Mouse (Mus musculus) CD8-positive naive resting alpha-beta T cell, adult 57 days (primary cell): ENCODE data around the gene Scgb1b12. TPM values are rescaled to one million over a fixed set of nuclear protein-coding genes. Genes with fewer than 3 reads are reported as not detected.

Source experiments
- total RNA-seq: library from RNA; stranded (reverse); gene quantifications from one replicate; pipeline ENCODE4 v1.2.4, GENCODE M21; 2023

Gene Scgb1b12
- not detected for total RNA-seq

DNA sequence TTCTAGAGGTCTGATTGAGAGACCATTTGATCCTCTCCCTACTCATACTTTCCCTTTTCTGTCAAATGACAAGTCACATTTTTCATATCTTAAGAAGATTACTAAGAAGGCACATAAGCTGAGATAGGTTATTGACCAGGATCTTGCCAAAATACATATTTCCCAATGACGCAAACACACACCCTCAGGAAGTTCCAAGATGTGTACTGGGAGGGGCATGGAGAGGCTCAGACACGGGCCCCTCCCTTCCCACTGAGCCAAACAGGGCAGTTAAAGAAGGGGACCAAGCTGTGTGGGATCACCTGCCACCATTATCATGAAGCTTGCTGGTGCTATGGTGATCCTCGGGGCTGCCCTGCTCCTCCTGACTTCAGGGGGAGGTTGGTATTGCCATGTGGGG lies at the start of gene Scgb1b12:
Gene Scgb1b12, plus strand, starts transcription at position 301 of the 400 bp plus-strand sequence.

DNA sequence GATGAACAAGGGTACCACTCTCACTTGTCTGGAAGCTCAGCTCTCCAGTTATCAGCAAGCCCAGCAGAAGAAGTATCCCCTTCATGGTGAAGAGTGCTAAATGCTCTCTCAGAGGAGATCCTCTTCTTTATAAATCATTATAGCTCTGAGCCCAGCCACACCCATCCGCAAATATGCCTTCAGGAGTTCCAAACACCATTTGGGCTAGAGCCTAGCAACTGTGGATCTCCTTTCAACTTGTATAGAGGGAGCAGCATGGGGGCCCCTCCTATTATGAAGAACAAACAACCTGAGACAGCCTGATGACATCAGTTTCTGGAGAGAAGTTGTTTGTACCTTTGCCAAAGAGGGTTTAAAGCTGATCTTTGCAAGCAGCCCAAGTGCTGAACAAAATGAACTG lies 6.8 kb upstream of the Scgb1b12 start, which contains the start of gene Scgb2b12:
Gene Scgb2b12, minus strand, starts transcription at position 101 of the 400 bp plus-strand sequence.

Other genes with a start within 250 kb of the Scgb1b12 start
- not detected for gene Scgb1b10, start 233.3 kb upstream of the Scgb1b12 start, total RNA-seq
- gene Scgb2b11, start 123.0 kb upstream of the Scgb1b12 start, total RNA-seq = not detected
- not detected for gene Scgb1b11, start 111.3 kb upstream of the Scgb1b12 start, total RNA-seq
- not detected for gene Scgb2b12, start 6.9 kb upstream of the Scgb1b12 start, total RNA-seq
- gene Scgb1b29, start 107.4 kb downstream of the Scgb1b12 start, total RNA-seq = not detected